Mouse (Mus musculus) hindbrain, embryonic 10.5 days (tissue): Measurements from ENCODE around the gene Mdga1. TPM values are rescaled to one million over a fixed set of nuclear protein-coding genes. Genes with fewer than 3 reads are reported as not detected.

Experiments
- DNase-seq: peaks from one replicate; pipeline ENCODE4 v3.0.0-alpha.2; 2017; ENCODE audit warnings: low spot score
- H3K27ac ChIP-seq: fragments of 300-500 bp; sonication (generic); 2 replicates; pipeline ENCODE4 v1.5.1; 2016; ENCODE audit warnings: mild to moderate bottlenecking, moderate library complexity
- H3K27me3 ChIP-seq: fragments of 300-500 bp; sonication (generic); 2 replicates; pipeline ENCODE4 v1.6.1; 2016; ENCODE audit warnings: mild to moderate bottlenecking; ENCODE audit not compliant: poor library complexity, insufficient read depth, severe bottlenecking
- H3K36me3 ChIP-seq: fragments of 300-500 bp; sonication (generic); 2 replicates; pipeline ENCODE4 v1.6.1; 2016; ENCODE audit warnings: mild to moderate bottlenecking, moderate library complexity
- H3K4me1 ChIP-seq: fragments of 300-500 bp; sonication (generic); replicated peaks from 2 replicates; pipeline ENCODE4 v1.6.1; 2016; ENCODE audit warnings: mild to moderate bottlenecking
- H3K4me3 ChIP-seq: fragments of 300-500 bp; sonication (generic); 2 replicates; pipeline ENCODE4 v1.5.1; 2016; ENCODE audit warnings: mild to moderate bottlenecking, moderate library complexity
- H3K9me3 ChIP-seq: fragments of 300-500 bp; sonication (generic); 2 replicates; pipeline ENCODE4 v1.6.1; 2016; ENCODE audit warnings: mild to moderate bottlenecking, moderate library complexity
- WGBS: fragments of 180-500 bp; shearing (Covaris S2); methylation state at CpG from one replicate; pipeline ENCODE4 v1.1.7; 2016; 5-methylcytosine and 5-hydroxymethylcytosine counted together
- polyA plus RNA-seq: library from polyadenylated mRNA; unstranded; fragments of >200 nt; fragmentation: Nextera tagmentation; extraction: Ambion mirVana; gene quantifications from 2 replicates; pipeline ENCODE4 v1.2.1, GENCODE M21; 2016

Mdga1 gene
- polyA plus RNA-seq, 1 experiment from 2014 or later: 5.1 TPM

DNA sequence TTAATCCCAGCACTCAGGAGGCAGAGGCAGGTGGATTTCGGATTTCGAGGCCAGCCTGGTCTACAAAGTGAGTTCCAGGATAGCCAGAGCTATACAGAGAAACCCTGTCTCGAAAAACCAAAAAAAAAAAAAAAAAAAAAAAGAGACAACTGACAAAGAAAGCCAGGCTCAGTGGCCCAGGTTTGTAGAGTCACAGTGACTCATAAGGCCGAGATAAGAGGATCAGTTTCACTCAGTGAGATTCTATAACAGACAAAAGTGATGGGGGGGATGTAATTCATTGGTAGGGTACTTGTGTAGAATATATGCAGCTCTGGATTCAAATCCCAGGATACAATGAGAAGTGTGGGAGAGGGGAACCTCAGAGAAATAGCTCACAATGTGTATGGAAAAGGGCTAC, 24.6 kb upstream of the Mdga1 start:
- DNase-seq: no peak
- 0 out of 2 replicates have a peak, but pooled peaks cover 2% of the 10 kb centered on the region for H3K4me1 ChIP-seq
- H3K27me3 ChIP-seq: no peaks in the 10 kb centered on the region
- H3K9me3 ChIP-seq: peaks cover 5% of the 10 kb centered on the region; the same call in 1 of the 2 replicates
- H3K36me3 ChIP-seq: no peaks in the 10 kb centered on the region
- H3K27ac ChIP-seq: no peak overlapping the region
- WGBS: 86% methylated on average over 4 of the region's 4 CpGs
- H3K4me3 ChIP-seq: no peak overlapping the region

DNA sequence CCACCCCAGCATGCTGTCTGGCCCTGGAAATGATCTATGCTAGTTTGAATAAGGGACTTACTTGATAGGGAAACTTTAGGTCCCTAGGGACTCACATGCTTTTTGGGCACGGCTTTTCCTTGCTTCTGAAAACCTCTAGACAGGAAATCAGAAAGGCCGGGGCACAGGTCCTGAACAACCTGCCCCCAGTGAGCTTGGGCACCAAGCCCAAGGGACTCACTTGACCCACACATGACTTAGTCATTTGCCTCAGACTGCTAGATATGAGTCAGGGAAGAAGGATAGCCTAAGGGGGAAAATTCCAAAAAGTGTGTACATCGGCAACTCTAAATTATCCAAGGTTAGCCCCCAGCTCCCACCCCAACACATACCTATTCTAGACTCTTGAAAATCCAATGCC, 24.1 kb upstream of the Mdga1 start:
- Histone ChIP-seq H3K27me3 (no peaks in the 10 kb centered on the region), H3K4me3 (no peak overlapping the region), H3K27ac (no peak overlapping the region), H3K4me1 (0 out of 2 replicates have a peak, but pooled peaks cover 2% of the 10 kb centered on the region), H3K36me3 (no peaks in the 10 kb centered on the region), H3K9me3 (peaks cover 9% of the 10 kb centered on the region; the same call in 1 of the 2 replicates)
- WGBS: 80% methylated on average over 3 of the region's 3 CpGs
- DNase-seq: no peak

DNA sequence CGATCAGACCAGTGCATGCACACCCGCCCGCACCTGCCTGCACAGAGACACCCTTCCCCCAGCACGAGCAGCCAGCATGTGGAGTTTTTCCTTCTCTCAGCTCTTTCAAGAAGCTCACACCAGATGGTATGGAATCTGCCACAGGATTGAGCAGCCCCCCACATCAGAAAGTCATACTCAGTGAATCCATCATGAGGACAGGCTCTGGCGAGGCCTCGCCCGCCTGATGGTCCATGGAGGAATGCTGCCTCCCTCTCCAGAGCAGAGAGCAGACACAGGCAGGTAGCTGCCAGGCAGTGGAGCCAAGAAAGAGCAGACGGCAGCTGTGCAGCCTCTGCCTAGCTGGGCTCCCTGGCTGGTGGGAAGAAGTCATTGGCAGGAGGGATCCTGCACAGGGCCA, 23.6 kb upstream of the Mdga1 start:
- Histone ChIP-seq H3K36me3 (no peaks in the 10 kb centered on the region), H3K27me3 (no peaks in the 10 kb centered on the region), H3K4me3 (no peak overlapping the region), H3K27ac (no peak overlapping the region), H3K4me1 (no peaks in the 10 kb centered on the region), H3K9me3 (peaks cover 11% of the 10 kb centered on the region; the same call in 1 of the 2 replicates)
- WGBS: 85% methylated on average over 8 of the region's 8 CpGs
- DNase-seq: no peak

DNA sequence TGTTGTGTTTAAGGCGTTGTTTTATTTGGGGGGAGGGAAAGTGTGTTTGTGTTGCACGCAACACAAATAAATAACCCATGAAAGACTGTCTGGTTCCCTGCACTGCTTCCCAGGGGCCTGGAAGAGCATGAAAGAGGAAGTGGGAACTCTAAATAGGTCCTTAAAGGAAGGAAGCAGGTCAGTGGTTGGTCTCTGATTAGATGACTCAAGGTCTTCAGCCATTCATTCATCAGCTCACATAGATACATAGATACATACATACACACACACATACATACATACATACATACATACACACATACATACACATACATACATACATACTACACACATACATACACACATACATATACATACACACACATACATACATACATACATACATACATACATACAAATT, 21.0 kb upstream of the Mdga1 start:
- no peak for DNase-seq
- Histone ChIP-seq H3K9me3 (peaks cover 11% of the 10 kb centered on the region; the same call in 1 of the 2 replicates), H3K4me1 (peaks cover 4% of the 10 kb centered on the region; the same call in 1 of the 2 replicates), H3K27ac (no peak overlapping the region), H3K4me3 (no peak overlapping the region), H3K36me3 (no peaks in the 10 kb centered on the region), H3K27me3 (no peaks in the 10 kb centered on the region)
- WGBS: 91% methylated on average over 2 of the region's 2 CpGs

DNA sequence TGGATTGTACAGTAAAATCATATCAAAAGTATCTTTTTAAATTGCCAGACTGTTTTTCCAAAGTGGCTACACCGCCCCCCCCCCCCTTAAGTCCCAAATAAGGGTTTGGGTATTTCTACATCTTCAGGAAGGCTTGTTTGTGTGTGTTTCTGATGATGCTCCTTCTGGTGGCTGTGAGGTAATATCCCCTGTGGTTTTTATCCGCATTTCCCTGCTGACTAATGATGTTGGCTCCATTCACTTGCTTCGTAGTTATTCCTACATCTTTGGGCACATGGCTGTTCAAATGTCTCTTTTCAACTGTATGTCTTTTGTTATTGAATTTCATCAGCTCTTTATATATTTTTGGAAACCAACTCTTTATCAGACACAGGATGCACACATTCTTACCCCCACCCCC, 20.2 kb upstream of the Mdga1 start:
- H3K36me3 ChIP-seq: no peaks in the 10 kb centered on the region
- H3K27me3 ChIP-seq: no peaks in the 10 kb centered on the region
- 93% methylated on average over 3 of the region's 3 CpGs for WGBS

DNA sequence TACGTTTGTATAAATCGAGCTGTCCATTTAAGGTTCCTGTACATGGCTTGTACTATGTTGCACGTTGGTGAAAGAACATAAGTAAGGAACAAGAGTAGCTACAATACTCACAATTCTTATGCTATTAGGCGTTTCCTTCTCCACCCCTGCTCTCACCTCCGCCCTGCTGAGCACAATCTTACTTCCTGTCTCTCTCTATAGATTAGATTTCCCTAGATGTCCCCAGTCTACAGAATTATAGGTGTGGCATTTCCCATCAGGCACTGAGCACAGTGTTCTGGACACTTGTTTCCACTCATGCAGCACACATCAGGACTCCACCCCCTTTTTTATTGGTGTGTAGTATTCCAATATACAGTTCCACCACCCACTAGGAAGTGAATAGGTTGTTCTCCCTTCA, 19.8 kb upstream of the Mdga1 start:
- no peak for DNase-seq
- 88% methylated on average over 5 of the region's 5 CpGs for WGBS
- H3K9me3 ChIP-seq: peaks cover 11% of the 10 kb centered on the region; the same call in 1 of the 2 replicates
- H3K4me1 ChIP-seq: peaks cover 14% of the 10 kb centered on the region
- no peaks in the 10 kb centered on the region for H3K27me3 ChIP-seq
- no peak overlapping the region for H3K27ac ChIP-seq
- H3K36me3 ChIP-seq: no peaks in the 10 kb centered on the region
- no peak overlapping the region for H3K4me3 ChIP-seq

More for the DNA sequence above, 20.2 kb upstream of the Mdga1 start:
- peaks cover 11% of the 10 kb centered on the region; the same call in 1 of the 2 replicates for H3K9me3 ChIP-seq
- no peak for DNase-seq
- no peak overlapping the region for H3K4me3 ChIP-seq
- peaks cover 10% of the 10 kb centered on the region for H3K4me1 ChIP-seq
- H3K27ac ChIP-seq: no peak overlapping the region

DNA sequence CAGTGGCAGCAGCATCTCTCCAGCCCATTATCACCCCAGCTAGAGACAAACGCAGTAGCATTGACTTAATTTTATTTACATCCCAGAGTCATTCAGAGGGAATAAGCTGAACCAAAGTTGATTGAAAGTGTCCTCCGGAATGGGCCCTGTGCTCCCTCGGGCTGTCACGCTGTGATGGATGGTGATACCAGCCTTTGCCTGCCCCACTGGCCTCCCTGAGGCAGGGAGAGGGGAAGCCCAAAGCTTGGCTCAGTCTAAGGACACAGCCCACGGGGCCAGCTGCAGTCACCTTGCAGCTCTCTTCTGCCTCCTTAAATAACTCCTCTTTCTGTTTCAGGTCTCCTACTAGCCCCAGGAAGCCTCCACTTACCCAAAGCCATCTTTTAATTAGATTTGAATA, 18.3 kb upstream of the Mdga1 start:
- no peak overlapping the region for H3K27ac ChIP-seq
- H3K27me3 ChIP-seq: peaks cover 4% of the 10 kb centered on the region
- H3K36me3 ChIP-seq: no peaks in the 10 kb centered on the region
- H3K9me3 ChIP-seq: peaks cover 11% of the 10 kb centered on the region; the same call in 1 of the 2 replicates
- no peak for DNase-seq
- no peak overlapping the region for H3K4me3 ChIP-seq
- 51% methylated on average over 5 of the region's 5 CpGs for WGBS
- peaks cover 14% of the 10 kb centered on the region for H3K4me1 ChIP-seq

DNA sequence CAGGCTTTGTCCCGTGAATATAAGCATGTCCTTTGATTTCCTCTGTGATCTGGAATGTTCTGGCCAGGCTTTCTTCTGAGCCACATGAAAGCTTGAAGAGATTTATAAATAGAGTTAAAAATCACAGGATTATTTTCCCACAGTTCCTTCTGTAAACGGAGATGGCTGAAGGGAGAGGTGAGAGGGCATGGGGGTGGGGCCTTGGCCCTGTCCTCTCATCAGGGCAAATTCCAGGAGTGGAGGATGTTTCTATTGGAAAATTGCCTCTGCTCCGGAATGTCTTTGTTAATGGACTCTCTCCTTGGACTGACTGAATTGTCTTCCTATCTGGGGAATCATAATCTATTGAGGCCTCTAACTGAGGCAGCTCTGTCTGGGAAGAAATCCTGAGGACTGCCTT, 15.6 kb upstream of the Mdga1 start:
- H3K27ac ChIP-seq: peak overlapping the region; percentile 69; the same call in 1 of the 2 replicates
- H3K4me3 ChIP-seq: no peak overlapping the region
- H3K9me3 ChIP-seq: peaks cover 11% of the 10 kb centered on the region; the same call in 1 of the 2 replicates
- no peak for DNase-seq
- WGBS: 36% methylated on average over 3 of the region's 3 CpGs
- H3K4me1 ChIP-seq: peaks cover 14% of the 10 kb centered on the region
- no peaks in the 10 kb centered on the region for H3K36me3 ChIP-seq
- peaks cover 4% of the 10 kb centered on the region for H3K27me3 ChIP-seq

DNA sequence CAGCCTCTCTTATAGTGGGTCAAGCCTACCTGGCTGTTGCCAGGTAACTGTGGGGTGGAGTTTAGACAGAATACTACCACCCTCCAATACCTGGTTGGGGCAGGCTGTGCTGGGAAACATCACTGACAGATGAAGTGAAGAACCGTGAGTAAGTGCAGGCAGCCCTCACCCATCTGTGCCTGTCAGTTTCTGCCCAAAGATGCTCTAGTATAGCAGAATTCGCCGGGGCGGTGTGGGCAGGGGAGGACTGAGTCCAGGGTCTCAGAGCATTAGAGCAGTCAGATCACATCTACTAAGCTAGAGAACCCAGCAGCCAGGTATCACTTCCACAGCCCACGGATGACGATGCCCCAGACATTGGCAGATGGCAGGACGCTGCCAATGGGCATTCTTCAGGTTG, 15.0 kb upstream of the Mdga1 start:
- H3K4me3 ChIP-seq: no peak overlapping the region
- peaks cover 14% of the 10 kb centered on the region for H3K4me1 ChIP-seq
- H3K36me3 ChIP-seq: no peaks in the 10 kb centered on the region
- no peak for DNase-seq
- WGBS: 83% methylated on average over 7 of the region's 7 CpGs
- H3K27ac ChIP-seq: peak overlapping the region; percentile 29; the same call in 1 of the 2 replicates
- peaks cover 8% of the 10 kb centered on the region for H3K27me3 ChIP-seq
- H3K9me3 ChIP-seq: peaks cover 11% of the 10 kb centered on the region; the same call in 1 of the 2 replicates

DNA sequence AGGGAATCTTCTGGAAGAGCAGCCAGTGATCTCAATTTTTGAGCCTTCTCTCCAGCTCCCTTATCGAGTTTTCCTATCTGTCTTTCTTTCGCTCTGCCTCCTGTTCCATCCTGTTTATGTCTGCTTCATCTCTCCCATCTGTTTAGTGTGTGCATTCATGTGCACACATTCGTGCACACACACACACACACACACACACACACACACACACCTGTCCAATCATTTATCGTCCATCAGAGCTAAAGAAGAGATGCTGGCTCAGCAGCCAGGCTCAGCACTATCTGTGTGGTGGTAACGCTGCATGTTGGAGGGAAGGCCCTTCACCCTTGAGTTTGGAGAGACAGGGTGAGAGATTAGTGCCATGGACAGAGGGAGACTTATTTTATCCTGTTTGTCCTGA, 13.3 kb upstream of the Mdga1 start:
- Histone ChIP-seq H3K27me3 (peaks cover 8% of the 10 kb centered on the region), H3K9me3 (no peaks in the 10 kb centered on the region), H3K27ac (no peak overlapping the region), H3K4me3 (no peak overlapping the region), H3K4me1 (peaks cover 14% of the 10 kb centered on the region), H3K36me3 (no peaks in the 10 kb centered on the region)
- DNase-seq: no peak
- WGBS: 87% methylated on average over 5 of the region's 5 CpGs

DNA sequence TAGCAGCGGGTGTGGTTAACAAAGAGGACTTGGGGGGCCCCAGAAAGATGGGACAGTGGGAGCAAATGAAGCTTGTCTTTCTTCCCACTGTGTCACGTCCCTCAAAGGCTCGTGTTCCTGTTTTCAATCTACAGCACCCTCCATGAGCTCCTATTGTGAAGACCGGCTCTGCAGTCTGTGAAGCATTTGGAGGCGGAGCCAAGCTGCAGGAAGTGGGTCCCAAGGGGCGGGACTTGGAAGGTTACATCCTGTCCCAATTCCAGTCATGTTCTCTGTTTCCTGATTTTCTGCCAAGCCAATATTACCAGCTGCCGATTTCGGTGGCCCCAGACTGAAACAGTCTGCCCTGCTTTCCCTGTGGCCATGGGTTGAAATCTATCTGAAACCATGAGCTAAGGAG, 11.7 kb upstream of the Mdga1 start:
- WGBS: 62% methylated on average over 8 of the region's 8 CpGs
- no peaks in the 10 kb centered on the region for H3K9me3 ChIP-seq
- peak overlapping the region; percentile 28; the same call in 1 of the 2 replicates for H3K4me3 ChIP-seq
- no peak overlapping the region for H3K27ac ChIP-seq
- H3K27me3 ChIP-seq: peaks cover 8% of the 10 kb centered on the region
- H3K4me1 ChIP-seq: peaks cover 14% of the 10 kb centered on the region
- no peaks in the 10 kb centered on the region for H3K36me3 ChIP-seq
- peak; percentile 43 for DNase-seq

DNA sequence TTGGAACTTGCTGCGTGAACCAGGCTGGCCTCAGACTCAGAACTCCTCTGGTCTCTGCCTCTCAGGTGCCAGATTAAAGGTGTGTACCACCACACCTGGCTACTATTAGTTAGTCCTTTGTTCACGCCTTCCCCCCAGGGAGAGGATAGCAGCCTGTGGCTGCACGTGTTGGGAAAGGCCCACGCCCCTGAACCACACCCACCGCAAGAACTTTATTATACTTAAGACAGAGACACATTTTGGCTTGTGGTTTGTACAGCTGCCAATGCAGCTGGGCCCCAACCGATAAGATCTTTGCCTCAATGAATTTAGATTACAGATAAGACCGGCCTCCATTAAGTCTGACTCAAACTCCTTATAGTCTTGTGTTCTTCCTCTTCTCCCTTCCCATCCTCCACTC, 10.0 kb upstream of the Mdga1 start:
- WGBS: 84% methylated on average over 7 of the region's 7 CpGs
- H3K36me3 ChIP-seq: no peaks in the 10 kb centered on the region
- H3K4me1 ChIP-seq: peaks cover 10% of the 10 kb centered on the region
- DNase-seq: no peak
- no peak overlapping the region for H3K27ac ChIP-seq
- H3K9me3 ChIP-seq: no peaks in the 10 kb centered on the region
- H3K27me3 ChIP-seq: peaks cover 8% of the 10 kb centered on the region
- no peak overlapping the region for H3K4me3 ChIP-seq

DNA sequence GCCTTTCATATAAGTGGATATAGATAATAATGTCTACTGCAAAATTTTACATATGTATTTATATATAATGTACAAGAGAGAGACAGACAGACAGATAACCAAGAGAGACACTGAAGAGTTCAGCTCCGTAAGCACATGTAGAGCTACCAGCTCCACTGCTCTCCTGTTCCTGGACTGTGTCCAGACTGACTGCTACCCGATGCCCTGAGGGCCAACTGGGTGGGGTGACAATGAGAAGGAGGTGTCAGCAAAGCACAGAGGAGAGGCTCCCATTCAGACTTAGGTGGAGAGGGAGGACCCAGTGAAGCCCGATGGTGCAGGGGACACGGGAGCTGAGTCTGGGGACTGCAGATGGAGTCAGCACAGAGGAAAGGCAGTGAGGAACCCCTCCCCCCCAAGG, 9.1 kb upstream of the Mdga1 start:
- H3K4me1 ChIP-seq: peaks cover 8% of the 10 kb centered on the region
- no peaks in the 10 kb centered on the region for H3K9me3 ChIP-seq
- no peak overlapping the region for H3K4me3 ChIP-seq
- H3K27me3 ChIP-seq: peaks cover 6% of the 10 kb centered on the region
- no peak overlapping the region for H3K27ac ChIP-seq
- DNase-seq: no peak
- H3K36me3 ChIP-seq: no peaks in the 10 kb centered on the region
- WGBS: 71% methylated on average over 4 of the region's 4 CpGs

DNA sequence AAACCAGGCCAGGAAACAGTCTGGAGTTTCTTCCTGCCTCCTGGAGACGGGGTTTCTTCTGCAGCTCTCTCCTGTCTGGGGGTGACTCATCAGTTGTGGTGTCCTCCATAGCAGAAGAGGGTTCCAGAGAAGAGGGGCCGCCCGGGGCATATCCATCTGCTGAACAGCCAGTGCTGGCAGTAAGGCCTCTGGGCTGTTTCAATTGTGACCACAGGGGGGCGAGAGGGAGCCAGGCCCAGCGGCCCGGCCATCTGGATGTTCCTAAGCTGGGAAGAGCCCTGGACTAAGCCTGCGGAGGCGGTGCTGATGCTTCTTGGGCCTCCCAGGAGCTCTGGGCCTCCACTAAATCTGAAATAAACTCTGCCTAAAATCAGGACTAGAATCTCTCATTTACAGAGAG, 5.8 kb upstream of the Mdga1 start:
- no peaks in the 10 kb centered on the region for H3K9me3 ChIP-seq
- H3K27ac ChIP-seq: no peak overlapping the region
- DNase-seq: peak; percentile 89
- no peaks in the 10 kb centered on the region for H3K36me3 ChIP-seq
- peaks cover 9% of the 10 kb centered on the region; the same call in 1 of the 2 replicates for H3K27me3 ChIP-seq
- H3K4me1 ChIP-seq: peaks cover 22% of the 10 kb centered on the region
- no peak overlapping the region for H3K4me3 ChIP-seq
- WGBS: 8% methylated on average over 8 of the region's 8 CpGs
